Mouse (Mus musculus) liver, adult 2 months (tissue): ENCODE data around the gene Agap3. TPM values are rescaled to one million over a fixed set of nuclear protein-coding genes. Genes with fewer than 3 reads are reported as not detected.

ENCODE experiments used
- DNase-seq: peaks from one replicate; pipeline ENCODE4 v3.0.0-alpha.2; 2011; ENCODE audit warnings: low read depth, low spot score; ENCODE audit errors: extremely low read depth
- H3K27ac ChIP-seq: fragments of 200-500 bp; replicated peaks from 2 replicates; pipeline ENCODE4 v1.5.1; 2012; ENCODE audit warnings: low read depth, mild to moderate bottlenecking, control low read depth, inconsistent platforms, low read length; ENCODE audit not compliant: insufficient read depth
- H3K27me3 ChIP-seq: fragments of 200-500 bp; 2 replicates; pipeline ENCODE4 v1.6.1; 2012; ENCODE audit warnings: mild to moderate bottlenecking, moderate library complexity, low read length, inconsistent platforms; ENCODE audit not compliant: control insufficient read depth, insufficient read depth
- H3K36me3 ChIP-seq: fragments of 200-500 bp; 2 replicates; pipeline ENCODE4 v1.6.1; 2012; ENCODE audit warnings: low read length, inconsistent platforms; ENCODE audit not compliant: control insufficient read depth, insufficient read depth
- H3K4me1 ChIP-seq: fragments of 200-500 bp; 2 replicates; pipeline ENCODE4 v1.6.1; 2011; ENCODE audit warnings: low read length; ENCODE audit not compliant: control insufficient read depth, insufficient read depth
- H3K4me3 ChIP-seq: fragments of 200-500 bp; 2 replicates; pipeline ENCODE4 v1.5.1; 2011; ENCODE audit warnings: low read depth, mild to moderate bottlenecking, control low read depth, low read length, moderate library complexity; ENCODE audit not compliant: insufficient read depth
- H3K79me2 ChIP-seq: fragments of 200-500 bp; 2 replicates; pipeline ENCODE4 v1.6.1; 2012; ENCODE audit warnings: inconsistent platforms, mild to moderate bottlenecking, low read length, moderate library complexity; ENCODE audit not compliant: control insufficient read depth, insufficient read depth
- H3K9ac ChIP-seq: fragments of 200-500 bp; 2 replicates; pipeline ENCODE4 v1.6.1; 2012; ENCODE audit warnings: low read depth, mild to moderate bottlenecking, control low read depth, inconsistent platforms, low read length
- CTCF ChIP-seq: fragments of 200-500 bp; IDR thresholded peaks from 2 replicates; pipeline ENCODE4 v1.5.1; 2011; ENCODE audit warnings: low read depth, low read length, control low read depth
- POLR2A ChIP-seq: fragments of 200-500 bp; IDR thresholded peaks from 2 replicates; pipeline ENCODE4 v1.6.1; 2011; ENCODE audit warnings: low read length, control low read depth; ENCODE audit not compliant: insufficient read depth; ENCODE audit errors: extremely low read depth
- WGBS: fragments of 180-500 bp; shearing (Covaris S2); methylation state at CpG from one replicate; pipeline ENCODE4 v1.1.7; 2018; 5-methylcytosine and 5-hydroxymethylcytosine counted together
- polyA plus RNA-seq: library from polyadenylated mRNA; depleted of rRNA; stranded (reverse); fragments of >200 nt; gene quantifications from 2 replicates; pipeline ENCODE4 v1.2.3, GENCODE M21; 2012
- total RNA-seq: library from RNA; depleted of rRNA; stranded (reverse); fragments of >200 nt; gene quantifications from 2 replicates; pipeline ENCODE4 v1.2.3, GENCODE M21; 2014

The Agap3 gene
- total and polyA plus RNA-seq, 2 experiments: 13.8 to 37.8 TPM

GRCm38 (mm10) chr5:24453985-24454303 is 2.0 kb downstream of the Agap3 start:
- no peak overlapping the region for H3K9ac ChIP-seq
- no peak overlapping the region for H3K4me3 ChIP-seq
- H3K4me1 ChIP-seq: peaks cover 12% of the 10 kb centered on the region
- no peaks in the 10 kb centered on the region for H3K27me3 ChIP-seq
- no peak overlapping the region for H3K27ac ChIP-seq
- WGBS: 54% methylated on average over 2 of the region's 2 CpGs
- DNase-seq: no peak
- no peaks in the 10 kb centered on the region for H3K36me3 ChIP-seq
- peaks cover 36% of the 10 kb centered on the region for H3K79me2 ChIP-seq
- TF ChIP-seq CTCF (no peak), POLR2A (no peak)

DNA sequence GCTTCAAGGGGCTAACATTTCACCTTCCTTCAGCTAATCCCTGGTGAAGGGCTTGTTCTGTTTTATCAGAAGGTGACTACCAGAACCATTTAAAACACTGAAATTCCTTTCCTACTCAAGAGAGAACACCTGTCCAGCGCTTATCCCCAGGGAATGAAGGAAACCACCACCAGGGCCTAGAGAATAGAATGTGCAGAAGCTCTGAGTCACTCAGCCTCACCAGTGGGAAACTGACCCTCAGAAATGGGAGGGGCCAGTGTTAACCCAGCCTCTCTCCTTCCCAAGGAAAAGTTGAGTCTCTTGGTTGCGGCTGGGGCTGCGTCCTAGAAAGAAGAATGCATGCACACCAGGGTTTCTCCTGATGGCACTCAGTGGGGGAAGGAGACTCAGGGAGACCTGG is 3.1 kb downstream of the Agap3 start:
- no peak for DNase-seq
- Histone ChIP-seq H3K27me3 (no peaks in the 10 kb centered on the region), H3K27ac (no peak overlapping the region), H3K36me3 (no peaks in the 10 kb centered on the region), H3K9ac (no peak overlapping the region), H3K4me1 (peaks cover 16% of the 10 kb centered on the region), H3K79me2 (peaks cover 40% of the 10 kb centered on the region), H3K4me3 (no peak overlapping the region)
- TF ChIP-seq POLR2A: no peak
- no peak for TF ChIP-seq CTCF
- 90% methylated on average over 3 of the region's 3 CpGs for WGBS

DNA sequence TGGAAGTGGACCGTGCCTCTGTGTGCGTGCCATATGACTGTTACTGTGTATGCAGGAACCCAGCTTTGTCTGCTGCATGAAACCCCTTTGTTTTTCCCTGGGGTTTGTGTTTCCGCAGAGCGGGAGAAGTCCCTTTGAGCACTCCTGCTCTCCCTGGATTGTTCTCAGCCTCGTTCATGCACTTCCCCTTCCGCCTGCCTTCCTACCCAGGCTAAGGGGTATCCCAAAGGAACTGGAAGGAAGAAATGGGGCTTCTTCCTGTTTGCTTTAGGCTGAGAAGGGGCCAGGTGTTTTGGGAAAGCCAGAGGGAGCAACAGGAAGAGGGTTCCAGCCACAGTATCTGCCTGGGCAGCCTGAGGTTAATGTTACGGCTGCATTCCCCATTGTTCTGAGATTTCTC is 3.6 kb downstream of the Agap3 start:
- peaks cover 16% of the 10 kb centered on the region for H3K4me1 ChIP-seq
- DNase-seq: no peak
- H3K27me3 ChIP-seq: no peaks in the 10 kb centered on the region
- H3K27ac ChIP-seq: no peak overlapping the region
- no peak overlapping the region for H3K4me3 ChIP-seq
- TF ChIP-seq CTCF (no peak), POLR2A (no peak)
- H3K36me3 ChIP-seq: no peaks in the 10 kb centered on the region
- H3K79me2 ChIP-seq: peaks cover 43% of the 10 kb centered on the region
- 77% methylated on average over 7 of the region's 7 CpGs for WGBS
- H3K9ac ChIP-seq: no peak overlapping the region

DNA sequence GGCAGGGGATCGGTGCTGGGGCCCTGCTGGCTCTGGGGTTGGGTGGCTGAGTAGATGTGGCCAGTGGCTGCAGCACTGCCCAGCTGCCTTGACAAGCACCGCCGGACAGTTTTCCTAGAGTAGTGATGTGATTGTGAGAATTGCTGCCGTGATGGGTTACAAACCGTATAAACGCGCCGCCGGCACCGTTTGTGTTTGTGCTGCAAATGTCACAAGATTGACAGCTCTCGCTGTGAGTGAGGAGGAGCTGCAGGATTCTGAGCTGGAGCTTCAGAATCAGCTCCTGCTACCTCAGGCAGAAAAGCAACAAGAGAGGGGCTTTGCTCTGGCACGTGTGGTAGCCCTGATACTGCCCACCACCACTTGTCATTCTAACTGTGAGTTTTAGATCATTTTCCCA is 14.8 kb downstream of the Agap3 start:
- TF ChIP-seq POLR2A: no peak
- no peak for TF ChIP-seq CTCF
- 72% methylated on average over 12 of the region's 12 CpGs for WGBS
- Histone ChIP-seq H3K9ac (no peak overlapping the region), H3K79me2 (peaks cover 44% of the 10 kb centered on the region), H3K36me3 (no peaks in the 10 kb centered on the region), H3K4me1 (no peaks in the 10 kb centered on the region), H3K27me3 (no peaks in the 10 kb centered on the region), H3K4me3 (no peak overlapping the region), H3K27ac (no peak overlapping the region)
- DNase-seq: no peak

- DNase-seq: peak; percentile 54
- Histone ChIP-seq H3K9ac (no peak overlapping the region), H3K4me3 (no peak overlapping the region), H3K27me3 (no peaks in the 10 kb centered on the region), H3K79me2 (peaks cover 44% of the 10 kb centered on the region), H3K27ac (no peak overlapping the region), H3K4me1 (no peaks in the 10 kb centered on the region), H3K36me3 (no peaks in the 10 kb centered on the region)
- TF ChIP-seq CTCF: peak; percentile 98
- TF ChIP-seq POLR2A: no peak
- WGBS: 9% methylated on average over 5 of the region's 5 CpGs
Measured at GRCm38 (mm10) chr5:24470600-24470999, 18.6 kb downstream of the Agap3 start.

DNA sequence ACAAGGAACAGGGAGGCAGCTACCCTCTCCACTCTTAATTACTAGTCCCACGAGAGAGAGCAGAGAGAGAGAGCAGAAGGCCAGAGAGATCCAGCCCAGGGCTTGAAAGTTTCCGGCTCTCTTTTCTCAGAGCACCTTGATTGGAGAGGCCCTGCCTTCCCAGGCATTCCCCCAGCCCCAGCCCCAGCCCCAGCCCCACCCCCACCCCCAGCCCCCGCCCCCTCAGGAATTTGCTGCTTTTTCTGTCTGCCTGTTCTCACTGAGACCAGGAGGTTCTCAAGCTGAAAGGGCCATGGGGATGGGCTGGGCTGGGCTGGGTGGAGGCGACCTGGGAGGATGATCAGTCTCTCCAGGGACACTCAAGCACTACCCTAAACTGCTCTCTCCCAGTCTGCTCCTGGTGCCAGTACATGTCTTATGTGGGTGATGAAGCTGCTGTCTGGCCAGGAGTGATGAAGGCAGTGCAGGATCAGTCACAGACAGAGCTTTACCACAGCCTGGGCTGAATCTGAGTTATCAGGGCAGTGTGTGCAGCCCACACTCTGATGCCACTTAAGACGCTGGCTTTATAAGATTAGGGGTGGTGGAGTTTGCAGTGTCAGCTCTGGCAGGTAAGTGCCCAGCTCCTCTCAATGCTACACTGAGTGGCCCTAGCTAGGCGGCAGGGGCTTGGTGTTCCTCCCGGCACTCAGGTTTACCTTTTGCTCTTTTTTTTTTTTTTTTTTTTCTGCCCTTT is 21.1 kb downstream of the Agap3 start:
- peaks cover 39% of the 10 kb centered on the region for H3K79me2 ChIP-seq
- no peak overlapping the region for H3K27ac ChIP-seq
- H3K36me3 ChIP-seq: no peaks in the 10 kb centered on the region; the same call in 1 of the 2 replicates
- WGBS: 86% methylated on average over 7 of the region's 7 CpGs
- TF ChIP-seq POLR2A (no peak), CTCF (no peak)
- H3K4me1 ChIP-seq: no peaks in the 10 kb centered on the region
- no peaks in the 10 kb centered on the region for H3K27me3 ChIP-seq
- no peak overlapping the region for H3K4me3 ChIP-seq
- no peak for DNase-seq
- H3K9ac ChIP-seq: no peak overlapping the region
